Mouse (Mus musculus) lung, postnatal 0 days (tissue): ENCODE measurements at regions not wholly inside any gene's neighbourhood (a gene's known extent, or its start where the extent isn't known, plus 50 kb on each side); places are given as distances from the start of the nearest gene placed in this dataset.

Experiments used
- CTCF ChIP-seq: IDR thresholded peaks from 2 replicates; pipeline ENCODE4 v1.5.1; 2016; ENCODE audit warnings: antibody characterized with exemption, mild to moderate bottlenecking
- EP300 ChIP-seq: IDR thresholded peaks from 2 replicates; pipeline ENCODE4 v1.6.1; 2016; ENCODE audit warnings: antibody characterized with exemption, mild to moderate bottlenecking, control low read depth

GRCm38 (mm10) chr6:140890591-140890990 is 161.5 kb downstream of the Gm11077 start:
- no peak for TF ChIP-seq CTCF
- no peak for TF ChIP-seq EP300
